Mouse (Mus musculus): ENCODE data around the gene Liph. TPM values are rescaled to one million over a fixed set of nuclear protein-coding genes. Genes with fewer than 3 reads are reported as not detected.

The Liph gene
- 0.22 to 0.48 TPM (median 0.24 TPM) in 3 of 4 replicates, not detected in the other for total RNA-seq (2023; ENCODE audit: inconsistent age)

GRCm38 (mm10) chr16:21995304-21995703 is at the start of gene Liph:
Gene Liph, minus strand, starts transcription at chr16:21995663.

GRCm38 (mm10) chr16:22009099-22009584 is 13.7 kb upstream of the Liph start, which contains the start of gene Senp2:
Gene Senp2, plus strand, starts transcription at chr16:22009484.

GRCm38 (mm10) chr16:21946761-21947715 is 48.4 kb downstream of the Liph start, which contains the start of gene Tmem41a:
Gene Tmem41a, minus strand, starts transcription at chr16:21947552.

Other genes with a start within 250 kb of the Liph start
- gene Ehhadh, start 207.9 kb downstream of the Liph start, total RNA-seq (2023; ENCODE audit: inconsistent age) = 2.4 to 3.1 TPM (median 2.8 TPM) in 4 replicates
- 0.42 to 0.66 TPM (median 0.58 TPM) in 4 replicates for gene Map3k13, start 201.3 kb downstream of the Liph start, total RNA-seq (2023; ENCODE audit: inconsistent age)
- gene Tmem41a, start 48.1 kb downstream of the Liph start, total RNA-seq (2023; ENCODE audit: inconsistent age) = 5.6 to 6.6 TPM (median 6.0 TPM) in 4 replicates
- gene Senp2, start 13.8 kb upstream of the Liph start, total RNA-seq (2023; ENCODE audit: inconsistent age) = 108 to 130 TPM (median 121 TPM) in 4 replicates
- gene Igf2bp2, start 167.6 kb upstream of the Liph start, total RNA-seq (2023; ENCODE audit: inconsistent age) = not detected in 4 replicates